Mouse (Mus musculus): ENCODE measurements at regions not wholly inside any gene's neighbourhood (a gene's known extent, or its start where the extent isn't known, plus 50 kb on each side); places are given as distances from the start of the nearest gene placed in this dataset.

DNA sequence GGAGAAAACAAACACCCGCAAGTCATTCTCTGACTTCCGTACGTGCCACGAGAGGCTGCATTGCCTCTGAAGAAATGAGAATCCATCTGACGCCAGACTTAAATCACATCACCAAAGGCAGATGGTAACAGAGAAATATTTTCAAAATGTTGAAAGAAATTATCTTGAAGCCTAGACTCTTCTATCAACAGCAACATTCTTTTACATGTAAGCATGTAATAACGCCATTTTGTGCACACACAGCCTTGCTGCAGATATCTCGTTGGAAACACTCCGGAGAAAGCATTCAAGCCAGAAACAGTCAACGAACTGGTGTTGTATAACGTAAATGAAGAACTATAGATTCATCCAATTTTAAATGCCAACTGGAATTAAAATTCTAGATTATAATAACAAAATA is 1483.1 kb upstream of the Gulo start:
- no peak overlapping the region for H3K27ac ChIP-seq (replicated peaks; ENCODE audit: low read depth, low read length)
- H3K4me1 ChIP-seq (ENCODE audit: control insufficient read depth, insufficient read depth, insufficient read length, low read length), result no peaks in the 10 kb centered on the region

DNA sequence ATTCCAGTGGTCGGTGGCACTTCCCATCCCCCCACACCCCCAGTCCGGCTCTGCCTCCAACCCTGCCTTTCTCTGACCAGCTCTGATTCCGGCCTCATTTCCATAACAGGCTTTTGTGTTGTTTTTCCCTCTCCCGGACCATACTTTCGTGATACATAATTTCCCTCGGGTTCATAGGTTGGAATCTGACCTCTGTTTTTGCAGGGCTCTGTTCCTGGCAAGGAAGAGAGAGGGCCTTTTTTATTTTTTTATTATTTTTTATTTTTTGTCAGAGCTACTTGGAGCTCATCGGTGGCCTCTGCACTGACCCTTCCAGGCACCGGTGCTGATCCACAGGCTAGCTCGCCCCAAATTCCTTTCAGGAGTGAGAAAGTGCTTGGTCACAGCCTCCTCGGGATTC is 1477.7 kb upstream of the Gulo start:
- 0 out of 2 replicates have a peak, but pooled peaks cover 2% of the 10 kb centered on the region for H3K4me1 ChIP-seq (ENCODE audit: control insufficient read depth, insufficient read depth, insufficient read length, low read length)

More for the DNA sequence above, 1483.1 kb upstream of the Gulo start:
- no peak overlapping the region for H3K4me3 ChIP-seq (ENCODE audit: insufficient read depth, low read depth, low read length)

DNA sequence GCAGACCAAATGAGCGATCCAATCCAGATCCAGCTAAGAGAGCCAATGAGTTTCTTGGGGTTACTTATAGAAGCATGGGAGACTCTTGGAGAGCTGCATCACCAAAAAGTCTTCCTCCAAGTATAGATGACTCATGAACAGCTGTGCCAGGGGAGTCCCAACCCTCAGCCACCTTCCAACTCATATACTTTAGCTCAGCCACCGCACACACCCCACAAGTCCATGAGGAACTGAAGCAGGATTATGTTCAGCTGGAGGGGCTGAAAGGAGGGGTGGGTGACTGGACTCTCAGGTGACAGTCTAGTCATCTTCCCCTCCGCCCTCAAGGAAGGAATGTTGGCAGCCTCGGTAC is 1476.4 kb upstream of the Gulo start:
- Histone ChIP-seq H3K27ac (replicated peaks; ENCODE audit: low read depth, low read length) (no peak overlapping the region), H3K4me3 (ENCODE audit: insufficient read depth, low read depth, low read length) (no peak overlapping the region), H3K4me1 (ENCODE audit: control insufficient read depth, insufficient read depth, insufficient read length, low read length) (0 out of 2 replicates have a peak, but pooled peaks cover 2% of the 10 kb centered on the region)

More for the DNA sequence above, 1477.7 kb upstream of the Gulo start:
- Histone ChIP-seq H3K27ac (replicated peaks; ENCODE audit: low read depth, low read length) (no peak overlapping the region), H3K4me3 (ENCODE audit: insufficient read depth, low read depth, low read length) (no peak overlapping the region)

DNA sequence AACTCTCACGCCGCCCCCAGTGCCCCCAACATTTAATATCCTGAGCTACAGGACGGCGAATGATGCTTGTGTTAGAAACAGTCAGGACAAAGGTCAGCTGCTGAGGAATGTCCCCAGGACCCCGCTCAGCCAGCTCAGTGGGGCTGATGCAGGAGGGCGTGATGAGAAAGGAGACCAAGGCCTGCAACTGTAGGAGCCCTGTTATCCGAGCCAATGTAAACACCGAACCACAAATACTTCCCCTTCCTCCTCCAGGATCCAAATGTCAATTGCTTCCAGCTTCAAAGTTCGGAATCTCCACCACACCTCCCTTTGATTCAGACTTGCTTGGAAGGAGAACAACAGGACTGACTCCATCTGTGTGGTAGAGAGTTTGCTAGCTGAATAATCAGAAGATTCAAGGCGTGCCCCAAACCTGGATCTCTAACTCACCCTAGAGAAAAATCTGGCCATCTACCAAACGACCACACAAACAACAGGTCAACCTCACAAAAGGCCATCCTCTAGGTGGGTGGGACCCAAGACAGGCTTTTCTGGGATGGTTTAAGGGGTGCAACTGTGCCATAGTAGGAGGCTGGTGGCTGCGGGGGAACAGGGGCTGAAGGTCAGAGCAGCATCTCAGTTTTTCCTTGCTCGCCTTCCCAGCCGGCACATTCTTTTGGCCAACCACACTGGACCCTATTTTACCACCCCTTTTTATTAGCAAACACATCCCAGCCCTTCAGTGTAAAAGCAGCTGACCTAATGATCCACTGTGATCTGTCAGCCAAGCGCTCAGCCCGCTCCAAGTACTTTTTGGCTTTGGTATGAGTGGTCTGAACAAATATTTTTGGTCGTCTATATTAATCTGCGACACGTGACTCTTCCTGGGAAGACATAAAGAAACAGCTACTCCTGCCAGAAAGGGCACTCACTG is 1475.8 kb upstream of the Gulo start:
- Histone ChIP-seq H3K4me1 (ENCODE audit: control insufficient read depth, insufficient read depth, insufficient read length, low read length) (0 out of 2 replicates have a peak, but pooled peaks cover 2% of the 10 kb centered on the region), H3K27ac (replicated peaks; ENCODE audit: low read depth, low read length) (no peak overlapping the region), H3K4me3 (ENCODE audit: insufficient read depth, low read depth, low read length) (no peak overlapping the region)

Data from brown adipose tissue, adult 24 weeks (tissue).